Mouse (Mus musculus): Measurements from ENCODE around the gene Anxa3.

GRCm38 (mm10) chr5:96881613-96882012 is 88.5 kb downstream of the Anxa3 start:
- TF ChIP-seq CTCF (IDR thresholded peaks at IDR 0.05; ENCODE audit: control insufficient read depth, insufficient read depth, insufficient replicate concordance, low read depth, low read length) (no peak), POLR2A (IDR thresholded peaks at IDR 0.05; ENCODE audit: control insufficient read depth, low read depth, low read length) (no peak)
